Mouse (Mus musculus) bone marrow, adult 2 months (tissue): Measurements from ENCODE around the gene Lexm.

Experiments used
- CTCF ChIP-seq: fragments of 200-500 bp; IDR thresholded peaks from 2 replicates; pipeline ENCODE4 v1.5.1; 2011; ENCODE audit warnings: low read length, control low read depth; ENCODE audit not compliant: control insufficient read depth, insufficient read depth
- POLR2A ChIP-seq: fragments of 200-500 bp; IDR thresholded peaks from 2 replicates; pipeline ENCODE4 v1.6.1; 2011; ENCODE audit warnings: low read depth, mild to moderate bottlenecking, control low read depth, low read length, borderline replicate concordance; ENCODE audit not compliant: control insufficient read depth

- TF ChIP-seq POLR2A (no peak), CTCF (peak; percentile 83)
Measured at GRCm38 (mm10) chr4:106614180-106614797, 2.8 kb downstream of the Lexm start.
